11 mouse cellular contexts compared by ENCODE assay signal in genomic region chr6:108458826-108459225, GRCm38 (mm10).
DNase-seq lines count a peak whose midpoint lies in the region; ATAC-seq and TF ChIP-seq lines count a peak whose summit lies in the region.
"Had no signal": no experiment of that assay in that cellular context is flagged by ENCODE, and none has a peak within 500 bp of the region (broad histone marks: within the 10 kb centered on the region; RNA-seq: fewer than 3 reads in every experiment).

No protein-coding gene starts in this region.

- no peaks in the 10 kb centered on the region; the same call in 1 of the 2 replicates for H3K36me3 ChIP-seq in kidney, adult 2 months (ENCODE audit: control insufficient read depth, insufficient read depth, low read length)
- H3K36me3 ChIP-seq in kidney, embryonic 14.5 days (ENCODE audit: control insufficient read depth, insufficient read depth, low read length): no peaks in the 10 kb centered on the region
- H3K36me3 ChIP-seq in limb, embryonic 15.5 days: no peaks in the 10 kb centered on the region
- H3K36me3 ChIP-seq: liver, embryonic 13.5 days had no signal

- peak overlapping the region; percentile 36 for H3K4me3 ChIP-seq in kidney, adult 2 months (ENCODE audit: insufficient read depth, low read depth, low read length)
- no peak overlapping the region for H3K4me3 ChIP-seq in kidney, embryonic 14.5 days (ENCODE audit: low read length)
- H3K4me3 ChIP-seq in limb, embryonic 15.5 days: no peak overlapping the region
- H3K4me3 ChIP-seq: liver, embryonic 13.5 days had no signal

- 46% methylated on average over 11 of the region's 11 CpGs for WGBS in kidney, adult 2 months
- WGBS in kidney, embryonic 14.5 days: 68% methylated on average over 11 of the region's 11 CpGs
- WGBS in limb, embryonic 15.5 days: 86% methylated on average over 11 of the region's 11 CpGs

- TF ChIP-seq POLR2A in kidney, adult 2 months (IDR thresholded peaks at IDR 0.05; ENCODE audit: low read depth, low read length): peak; percentile 2

- TF ChIP-seq CTCF in kidney, adult 2 months (conservative IDR thresholded peaks at IDR 0.05; ENCODE audit: insufficient read depth, insufficient read length, low read depth, low read length): no peak

- intact Hi-C loops in left cerebral cortex, postnatal 4 days (cut with DNase I): no loop called here

- H3K4me2 ChIP-seq in kidney, embryonic 14.5 days (replicated peaks; ENCODE audit: low read depth, low read length): peak overlapping the region; percentile 10; the same call in 1 of the 2 replicates
- no peak overlapping the region for H3K4me2 ChIP-seq in limb, embryonic 15.5 days
- H3K4me2 ChIP-seq: liver, embryonic 13.5 days had no signal

- peak overlapping the region; percentile 88 for H3K27ac ChIP-seq in kidney, adult 2 months (ENCODE audit: insufficient read depth, low read depth, low read length)
- H3K27ac ChIP-seq in kidney, embryonic 14.5 days (ENCODE audit: low read depth, low read length): peak overlapping the region; percentile 87
- peak overlapping the region; percentile 86; the same call in 1 of the 2 replicates for H3K27ac ChIP-seq in limb, embryonic 15.5 days
- H3K27ac ChIP-seq: liver, embryonic 13.5 days; macrophage had no signal

- no peaks in the 10 kb centered on the region for H3K9me3 ChIP-seq in kidney, embryonic 14.5 days (ENCODE audit: control insufficient read depth, low read length)
- no peaks in the 10 kb centered on the region for H3K9me3 ChIP-seq in limb, embryonic 15.5 days
- H3K9me3 ChIP-seq: liver, embryonic 13.5 days had no signal

- ATAC-seq in kidney, embryonic 14.5 days (ENCODE audit: low FRiP score, low TSS enrichment): peak; percentile 25; the same call in 1 of the 2 replicates
- ATAC-seq in limb, embryonic 15.5 days (ENCODE audit: insufficient number of reproducible peaks, low FRiP score, low TSS enrichment, low read depth): no peak

- no peak overlapping the region for H3K9ac ChIP-seq in kidney, embryonic 14.5 days (ENCODE audit: low read depth, low read length)
- no peak overlapping the region for H3K9ac ChIP-seq in limb, embryonic 15.5 days
- H3K9ac ChIP-seq: liver, embryonic 13.5 days had no signal

- peaks cover 47% of the 10 kb centered on the region for H3K4me1 ChIP-seq in kidney, adult 2 months (ENCODE audit: control insufficient read depth, insufficient read depth, low read length)
- peaks cover 47% of the 10 kb centered on the region for H3K4me1 ChIP-seq in kidney, embryonic 14.5 days (ENCODE audit: control insufficient read depth, insufficient read depth, low read length)
- peaks cover 34% of the 10 kb centered on the region for H3K4me1 ChIP-seq in limb, embryonic 15.5 days

- no peaks in the 10 kb centered on the region for H3K27me3 ChIP-seq in kidney, adult 2 months (replicated peaks; ENCODE audit: control insufficient read depth, insufficient read depth, low read length)
- H3K27me3 ChIP-seq in kidney, embryonic 14.5 days (ENCODE audit: control insufficient read depth, insufficient read depth, low read length): no peaks in the 10 kb centered on the region
- no peaks in the 10 kb centered on the region for H3K27me3 ChIP-seq in limb, embryonic 15.5 days
- H3K27me3 ChIP-seq: liver, embryonic 13.5 days had no signal

- DNase-seq in cerebellum, adult 11-12 months: peak; percentile 39
- no peak for DNase-seq in cerebellum, postnatal 10 days
- DNase-seq in kidney, adult 2 months: peak; percentile 73
- no peak for DNase-seq in kidney, adult 18-20 months
- no peak for DNase-seq in spleen, adult 12 weeks (ENCODE audit: low spot score)
- DNase-seq in left cerebral cortex, postnatal 4 days: no peak
- DNase-seq: cerebellum, adult 9-10 months; liver, embryonic 13.5 days had no signal

Comparison
In these comparisons a context has a peak if more than half of its experiments do, and no peak if none do; other contexts are left out.
1. DNase-seq: peak in cerebellum, adult 11-12 months (single experiment) and kidney, adult 2 months (single experiment); none in cerebellum, postnatal 10 days (0 of 2), kidney, adult 18-20 months (single experiment), spleen, adult 12 weeks (single experiment) and left cerebral cortex, postnatal 4 days (single experiment).
2. Peak in every context shown above with its lines, with median percentiles within 50 percentile points of each other: H3K27ac ChIP-seq.